Mouse (Mus musculus) kidney, postnatal 14 days (tissue): ENCODE results near the gene Arfgap3.
"Not testable (repeated sequence)": the region's sequence is repeated elsewhere in the genome, so short reads cannot be mapped to it uniquely, and the experiment has no call there.

Experiments used
- DNase-seq: peaks from one replicate; pipeline ENCODE4 v3.0.0; 2022; ENCODE audit warnings: mixed read lengths

Gene Arfgap3

DNA sequence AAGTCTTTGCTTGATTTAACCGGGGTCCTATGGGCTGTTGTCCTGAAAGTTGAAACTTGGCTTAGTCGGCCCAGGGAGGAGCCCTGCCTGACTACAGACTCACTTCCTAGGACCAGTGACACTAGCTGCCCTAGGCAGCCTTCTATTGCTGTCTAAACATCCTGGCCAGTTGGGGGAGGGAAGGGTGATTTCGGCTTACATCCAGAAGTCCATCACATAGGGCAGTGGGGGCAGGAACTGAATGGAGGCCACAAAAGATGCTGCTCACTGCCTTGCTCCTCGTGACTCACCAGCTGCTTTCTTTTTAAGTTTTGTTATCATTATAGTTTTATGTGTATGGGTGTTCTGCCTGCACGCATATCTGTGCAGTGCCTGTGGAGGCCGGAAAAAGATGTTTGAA is 56.9 kb downstream of the Arfgap3 start:
- peak; percentile 85 for DNase-seq

DNA sequence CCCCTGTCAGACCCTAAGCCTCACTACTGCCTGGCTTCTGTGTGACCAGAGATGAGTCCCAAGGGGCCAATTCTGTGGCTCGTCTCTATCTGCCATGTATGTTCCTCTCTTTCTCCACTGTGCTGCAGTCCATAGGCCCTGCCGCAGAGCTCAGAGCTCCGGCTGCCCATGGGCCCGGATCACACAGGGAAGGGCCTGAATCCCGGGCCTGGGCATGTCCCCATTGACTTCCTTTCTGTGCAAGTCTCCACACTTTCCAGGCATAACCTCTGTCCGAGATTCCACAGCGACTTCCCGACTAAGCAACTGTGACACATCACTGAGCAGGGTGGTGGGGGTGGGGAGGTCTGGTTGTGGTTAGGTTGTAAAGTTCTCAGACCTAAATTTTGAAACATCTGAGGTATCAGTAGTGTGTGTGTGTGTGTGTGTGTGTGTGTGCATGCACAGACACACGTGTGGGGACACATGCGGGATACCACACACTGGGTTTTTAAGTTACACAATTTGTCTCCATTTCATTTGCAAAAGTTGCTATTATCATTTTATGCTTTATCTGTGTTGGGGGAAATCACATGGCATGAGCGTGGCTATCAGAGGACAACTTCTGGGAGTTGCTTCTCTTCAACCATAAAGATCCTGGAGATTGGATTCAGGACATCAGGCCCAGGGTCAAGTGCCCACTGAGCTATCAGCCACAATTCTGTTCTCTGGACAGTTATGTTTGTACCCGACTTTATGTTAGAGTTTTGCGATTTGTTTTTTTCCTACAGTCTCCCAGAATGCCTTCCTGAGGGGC is 57.6 kb downstream of the Arfgap3 start:
- peak; percentile 73 for DNase-seq

DNA sequence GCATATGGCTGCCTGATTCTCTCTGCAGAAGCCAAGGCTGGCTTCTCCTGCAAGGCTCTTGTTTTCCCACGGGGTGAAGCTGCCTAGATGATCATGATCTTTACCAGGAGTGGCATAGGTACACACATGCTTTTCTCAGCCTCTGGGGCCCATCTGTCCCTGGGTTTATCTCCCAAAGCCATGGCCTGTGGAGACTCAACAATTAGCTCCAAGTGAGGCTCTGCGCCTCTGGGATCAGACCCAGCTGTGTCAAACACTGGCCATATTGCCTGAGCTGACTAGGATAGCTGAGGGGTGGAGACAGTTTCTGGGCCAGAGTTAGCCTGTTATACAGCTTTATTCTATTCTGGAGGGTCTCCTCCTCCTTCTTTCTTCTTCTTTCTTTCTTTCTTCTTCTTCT is 59.1 kb downstream of the Arfgap3 start:
- no peak for DNase-seq

DNA sequence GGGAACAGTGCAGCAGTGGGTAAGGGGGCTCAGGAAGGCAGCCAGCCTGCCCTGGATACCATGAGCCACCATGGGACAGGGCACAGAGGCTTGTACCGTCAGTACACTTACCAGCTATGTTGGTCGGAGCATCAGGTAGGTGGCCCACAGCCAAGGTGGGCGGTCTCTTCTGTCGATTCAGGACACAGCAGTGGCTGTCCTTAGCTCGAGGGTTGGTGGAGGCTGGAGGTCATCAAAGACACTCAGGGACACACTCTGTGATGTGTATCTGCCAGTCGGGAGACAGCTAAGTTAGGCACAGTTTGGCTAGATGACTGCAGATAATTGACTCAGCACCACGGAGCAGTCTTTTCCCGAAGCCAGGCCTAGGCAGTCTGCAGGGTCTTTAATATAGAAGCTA is 65.2 kb downstream of the Arfgap3 start:
- DNase-seq = no peak

DNA sequence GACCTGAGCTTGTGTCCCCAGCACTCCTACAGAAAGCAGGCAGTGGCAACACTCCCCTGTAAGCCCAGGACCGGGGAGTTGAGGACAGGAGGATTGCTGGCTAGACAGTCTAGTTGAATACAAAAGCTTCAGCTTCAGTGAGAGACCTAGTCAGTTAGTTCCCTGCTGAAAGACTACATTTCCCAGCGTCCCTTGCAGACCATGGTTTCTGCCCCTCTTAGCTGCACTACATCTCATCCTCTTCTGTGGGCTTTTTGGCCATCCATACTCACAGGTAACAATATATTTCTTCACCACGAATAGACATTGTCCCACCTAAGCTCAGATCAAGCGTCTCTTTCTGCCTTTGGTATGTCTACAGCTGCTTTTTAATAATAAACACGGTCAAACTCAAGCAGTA is 67.7 kb downstream of the Arfgap3 start:
- DNase-seq = no peak

DNA sequence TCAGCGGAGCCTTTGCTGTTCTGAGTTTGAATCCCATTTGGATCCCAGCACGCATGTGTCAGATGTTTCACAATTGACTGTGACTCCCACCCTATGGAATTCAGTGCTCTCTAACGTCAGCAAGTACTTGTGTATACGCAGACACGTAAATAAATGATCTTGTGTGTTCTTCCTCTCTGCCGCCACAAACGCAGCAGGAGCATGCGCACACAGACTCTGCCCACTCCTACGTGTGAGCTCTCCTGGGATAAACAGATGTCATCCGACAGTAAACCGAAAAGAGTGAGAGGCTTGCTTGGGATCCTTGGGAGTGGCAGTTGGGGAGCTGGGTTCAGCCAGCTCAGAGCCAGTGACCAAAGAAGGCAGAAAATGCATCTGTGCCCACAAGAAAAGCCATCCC is 68.7 kb downstream of the Arfgap3 start:
- DNase-seq = no peak

DNA sequence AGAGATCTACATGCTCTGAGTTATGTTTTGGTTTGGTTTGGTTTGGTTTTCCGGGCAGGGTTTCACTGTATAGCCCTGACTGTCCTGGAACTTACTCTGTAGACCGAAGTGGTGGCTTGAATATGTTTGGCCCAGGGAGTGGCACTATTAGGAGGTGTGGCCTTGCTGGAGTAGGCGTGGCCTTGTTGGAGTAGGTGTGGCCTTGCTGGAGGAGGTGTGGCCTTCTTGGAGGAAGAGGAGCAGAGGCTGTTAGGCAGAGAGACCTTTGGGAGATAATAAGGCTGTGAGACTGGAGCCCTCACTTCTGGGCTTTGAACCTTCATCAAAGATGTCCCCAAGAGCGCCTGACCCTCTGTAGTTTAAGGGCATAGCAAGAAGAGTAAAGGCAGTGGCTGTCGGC is 71.5 kb downstream of the Arfgap3 start:
- no peak for DNase-seq

DNA sequence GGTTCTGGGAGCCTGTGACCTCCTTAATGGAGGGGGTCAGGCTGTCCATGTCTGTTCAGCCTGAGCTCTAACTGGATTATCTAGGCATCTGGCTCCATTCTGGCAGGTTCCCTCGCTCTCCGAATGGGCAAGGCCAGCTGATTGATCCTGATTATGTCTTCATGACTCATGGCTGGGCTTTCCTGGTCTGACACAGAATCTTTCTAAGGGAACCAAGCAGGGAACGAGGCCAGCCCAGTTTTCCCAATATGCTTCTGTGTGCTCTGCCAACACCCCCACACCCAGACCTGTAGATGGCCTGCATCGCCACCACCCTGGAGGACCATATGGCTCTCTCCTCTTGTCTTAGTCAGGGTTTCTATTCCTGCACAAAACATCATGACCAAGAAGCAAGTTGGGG is 72.6 kb downstream of the Arfgap3 start:
- no peak for DNase-seq

DNA sequence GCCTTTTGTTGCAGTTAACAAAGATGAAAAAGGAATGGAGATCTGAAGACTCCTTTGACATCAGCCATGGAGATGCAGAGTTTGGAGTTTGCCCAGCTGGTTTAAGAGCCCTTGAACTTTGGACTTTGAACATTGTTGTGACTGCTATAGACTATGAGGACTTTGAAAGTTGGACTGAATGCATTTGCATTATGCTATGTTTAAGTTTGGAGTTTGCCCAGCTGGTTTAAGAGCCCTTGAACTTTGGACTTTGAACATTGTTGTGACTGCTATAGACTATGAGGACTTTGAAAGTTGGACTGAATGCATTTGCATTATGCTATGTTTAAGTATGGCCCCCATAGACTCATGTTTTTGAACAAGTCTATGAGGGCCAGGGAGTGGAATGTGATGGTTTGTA is 75.8 kb downstream of the Arfgap3 start:
- DNase-seq = not testable (repeated sequence)

DNA sequence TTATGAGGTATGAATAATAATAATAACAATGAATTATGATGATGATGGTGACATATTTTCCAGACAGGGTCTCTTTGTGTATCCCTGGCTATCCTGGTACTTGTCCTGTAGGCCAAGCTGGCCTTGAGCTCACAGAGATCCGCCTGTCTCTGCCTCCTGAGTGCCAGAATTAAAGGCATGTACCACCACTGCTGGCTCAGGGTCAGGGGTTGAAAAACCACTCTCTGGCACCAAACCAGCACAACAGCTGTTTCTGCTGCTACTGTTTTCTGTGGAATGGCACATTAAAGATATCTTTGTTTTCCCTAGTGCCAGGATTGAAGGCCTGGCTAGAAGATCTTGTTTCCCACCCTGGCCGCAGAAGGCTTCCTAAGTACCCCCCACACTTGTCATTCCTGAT is 77.0 kb downstream of the Arfgap3 start:
- no peak for DNase-seq

DNA sequence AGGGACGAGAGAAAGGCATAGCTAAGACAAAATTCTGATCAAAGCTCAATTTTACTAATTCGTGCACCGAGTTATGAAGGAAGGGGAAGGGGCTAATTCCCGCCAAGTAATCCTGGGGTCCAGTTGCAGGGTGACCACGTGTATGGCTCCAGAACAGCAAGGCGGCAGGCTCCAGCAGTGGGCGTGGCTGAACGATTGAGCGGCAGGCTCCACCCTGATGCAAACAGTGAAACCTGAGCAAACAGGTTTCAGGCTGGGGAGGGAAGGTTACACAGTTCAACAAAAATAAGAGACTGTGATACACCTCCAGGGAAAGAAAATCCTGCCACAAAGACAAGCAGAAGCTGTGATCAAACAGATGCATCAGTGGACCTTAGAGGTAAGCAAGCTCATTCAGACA is 78.8 kb downstream of the Arfgap3 start:
- DNase-seq = not testable (repeated sequence)

DNA sequence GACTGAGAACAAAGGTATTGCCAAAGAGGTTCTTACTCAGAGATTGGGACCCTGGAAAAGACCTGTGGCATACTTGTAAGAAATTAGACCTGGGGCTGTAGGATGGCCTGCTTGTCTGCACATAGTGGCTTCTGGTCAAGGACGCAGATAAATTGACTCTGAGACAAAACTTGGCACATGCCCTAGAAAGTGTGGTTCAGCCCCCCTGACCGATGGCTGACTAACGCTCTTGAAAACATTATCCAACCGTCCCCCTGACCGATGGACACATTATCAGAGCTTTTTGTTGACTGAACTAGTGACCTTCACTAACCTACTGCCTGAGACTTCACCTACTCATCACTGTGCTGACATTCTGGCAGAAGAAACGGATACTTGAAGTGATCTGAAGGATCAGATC is 80.1 kb downstream of the Arfgap3 start:
- not testable (repeated sequence) for DNase-seq

DNA sequence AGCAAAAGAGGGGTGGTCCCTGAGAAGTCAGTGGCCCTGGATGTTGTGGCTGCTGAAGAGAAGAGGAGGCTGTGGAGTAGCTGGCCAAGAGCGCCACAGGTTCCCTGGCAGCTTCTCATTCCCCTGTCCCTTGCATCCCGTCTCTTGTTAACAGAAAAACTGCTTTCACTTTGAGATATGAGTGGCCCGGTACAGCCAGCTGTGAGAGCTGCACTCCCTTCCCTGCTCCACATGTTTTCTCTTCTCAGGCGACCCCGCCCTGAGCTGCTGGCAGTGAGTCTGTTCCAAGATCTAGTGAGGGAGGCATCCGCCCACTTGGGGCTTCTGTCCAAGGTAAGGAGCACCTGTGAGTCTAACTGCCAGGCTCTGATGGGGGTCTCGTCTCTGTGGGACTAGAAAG is 81.6 kb downstream of the Arfgap3 start:
- not testable (repeated sequence) for DNase-seq

DNA sequence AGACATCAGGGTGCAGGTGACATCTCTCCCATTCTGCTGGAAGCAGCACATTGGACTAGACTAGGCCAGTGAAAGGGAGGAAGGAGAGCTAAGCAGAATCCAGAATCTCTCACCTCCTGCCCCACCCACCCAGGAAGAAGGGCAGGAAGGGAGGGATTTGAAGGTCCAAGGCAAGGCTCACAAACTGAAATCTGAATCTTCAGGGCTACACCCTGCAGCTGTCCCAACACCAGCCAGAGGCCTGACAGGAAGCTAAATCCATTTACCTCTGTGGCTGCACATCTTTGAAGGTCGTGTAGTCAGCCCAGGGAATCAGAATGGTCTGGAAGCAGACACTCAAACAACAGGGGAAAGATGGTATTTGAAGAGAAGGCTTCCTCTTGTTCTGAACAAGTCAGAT is 84.8 kb downstream of the Arfgap3 start:
- no peak for DNase-seq

DNA sequence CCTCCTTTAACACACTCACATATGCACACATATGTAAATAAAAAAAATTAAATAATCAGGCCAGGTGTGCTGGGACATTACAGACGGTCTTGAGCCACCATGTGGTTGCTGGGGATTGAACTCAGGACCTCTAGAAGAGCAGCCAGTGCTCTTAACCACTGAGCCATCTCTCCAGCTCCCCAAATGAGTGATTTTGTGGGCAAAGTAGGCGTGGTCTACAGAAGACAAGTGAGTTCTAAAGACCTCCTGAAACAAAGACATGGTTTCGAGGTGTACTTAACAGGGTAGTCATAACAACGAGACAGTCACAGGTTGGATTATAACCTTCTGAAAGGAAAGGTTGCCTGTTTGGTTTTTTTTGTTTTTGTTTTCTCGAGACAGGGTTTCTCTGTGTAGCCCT is 86.6 kb downstream of the Arfgap3 start:
- DNase-seq = no peak

DNA sequence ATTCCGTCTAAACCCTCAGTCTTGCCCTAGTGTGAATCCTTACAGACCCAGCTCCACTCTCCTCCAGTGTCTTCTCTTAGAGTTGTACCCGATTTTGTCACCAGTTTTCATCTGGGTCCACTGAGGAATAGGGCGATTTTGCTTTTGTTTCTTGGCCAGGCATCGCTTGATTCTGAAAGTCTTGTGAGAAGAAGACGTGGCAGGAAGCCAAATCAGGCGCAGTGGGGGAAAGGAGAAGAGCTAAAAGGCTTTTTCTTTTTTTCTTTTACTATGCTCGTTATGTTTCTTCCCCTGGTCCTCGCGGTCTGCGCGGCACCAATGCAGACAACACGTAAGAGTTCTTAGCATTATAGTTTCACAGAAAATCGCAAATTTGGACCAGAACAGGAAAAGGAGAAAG is 92.1 kb downstream of the Arfgap3 start:
- no peak for DNase-seq

DNA sequence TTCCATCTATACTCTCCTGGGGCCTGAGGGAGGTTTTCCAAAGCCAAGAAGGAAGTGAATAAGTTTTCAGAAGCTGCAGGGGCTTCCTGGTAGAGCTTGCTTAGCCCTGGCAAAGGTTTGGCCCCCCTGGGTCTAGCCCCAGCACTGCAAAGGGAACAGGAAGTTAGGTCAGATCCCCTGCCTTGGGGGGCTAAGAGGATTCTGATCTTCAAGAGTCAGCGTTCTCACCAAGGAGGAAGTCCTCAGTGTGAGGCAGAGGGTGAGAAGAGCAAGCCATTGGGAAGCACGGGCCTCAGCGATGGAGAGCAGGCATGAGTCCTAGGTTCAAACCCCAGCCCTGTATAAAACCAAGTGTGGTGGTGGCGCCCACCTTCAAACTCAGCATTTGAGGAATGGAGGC is 93.6 kb downstream of the Arfgap3 start:
- DNase-seq = no peak

DNA sequence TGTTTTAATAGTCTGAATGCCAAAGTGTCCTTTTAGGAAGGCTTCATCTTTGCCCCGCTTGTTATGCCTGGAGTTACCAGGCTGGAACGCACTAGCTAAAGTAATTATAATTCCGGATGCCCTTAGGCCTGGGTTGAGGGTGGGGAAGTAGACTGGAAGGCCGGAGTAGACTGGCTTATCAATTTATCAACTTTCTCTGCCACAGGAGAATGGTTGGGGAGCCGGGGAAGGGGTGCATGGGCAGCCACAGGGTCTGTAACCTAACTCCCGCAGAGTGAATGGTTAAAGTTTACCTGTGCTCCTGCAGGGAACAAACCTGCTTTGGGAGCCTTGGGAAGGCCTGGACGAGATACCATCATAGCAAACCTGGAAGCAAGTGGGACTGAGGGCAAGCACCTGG is 94.1 kb downstream of the Arfgap3 start:
- peak; percentile 31 for DNase-seq

DNA sequence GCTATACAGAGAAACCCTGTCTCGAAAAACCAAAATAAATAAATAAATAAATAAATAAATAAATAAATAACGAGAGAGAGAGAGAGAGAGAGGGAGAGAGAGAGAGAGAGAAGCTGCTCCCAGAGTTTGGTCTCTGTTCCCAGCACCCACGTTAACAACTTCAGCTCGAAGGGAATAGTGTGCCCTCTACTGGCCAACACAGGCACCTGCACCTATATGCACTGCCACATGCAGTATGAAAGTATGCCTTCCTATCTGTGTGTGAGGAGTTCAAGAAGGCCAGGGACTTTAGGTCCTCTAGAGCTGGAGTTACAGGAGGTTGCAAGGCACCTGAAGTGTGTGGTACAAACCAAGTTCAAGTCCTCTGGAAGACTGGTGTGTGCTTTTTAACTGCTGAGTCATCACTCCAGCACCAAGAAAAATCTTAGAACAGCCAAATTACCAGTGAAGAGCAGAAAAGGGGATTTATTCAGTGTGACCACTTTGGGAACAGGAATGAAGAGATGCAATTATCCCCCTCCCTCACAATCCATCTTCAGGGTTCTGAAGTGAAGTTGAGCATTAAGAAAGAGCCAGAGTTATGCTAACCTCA is 94.8 kb downstream of the Arfgap3 start:
- DNase-seq = no peak

DNA sequence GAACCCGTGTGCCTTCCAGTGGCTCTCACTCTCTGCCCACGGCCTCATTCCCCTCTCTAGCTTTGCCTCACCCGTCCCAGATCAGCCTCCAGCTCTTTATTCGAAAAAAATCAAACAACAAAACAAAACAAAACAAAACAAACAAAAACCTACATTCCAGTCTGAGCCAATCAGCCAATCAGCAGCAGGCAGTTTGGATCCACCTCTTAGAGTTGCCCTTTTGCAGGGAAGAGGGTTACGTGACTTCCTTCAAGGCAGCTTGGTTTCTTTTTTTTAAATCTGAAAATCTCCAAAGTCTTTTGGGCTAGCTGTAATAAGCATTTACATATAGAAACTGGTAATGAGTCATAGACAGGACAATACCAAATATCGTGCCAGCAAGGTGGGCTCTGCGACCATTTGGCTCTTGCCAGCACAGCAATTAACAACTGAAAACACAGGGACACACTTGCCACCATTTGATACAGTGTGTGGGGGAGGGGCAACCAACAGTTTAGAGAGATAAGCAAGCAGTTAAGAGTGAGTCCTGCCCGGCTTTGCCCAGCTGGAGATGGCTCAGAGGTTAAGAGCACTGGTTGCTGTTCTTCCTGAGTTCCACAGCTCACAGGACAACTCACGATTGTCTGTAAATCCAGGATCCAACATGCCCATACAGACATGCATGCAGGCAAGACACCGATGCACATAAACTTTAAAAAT is 95.5 kb downstream of the Arfgap3 start:
- DNase-seq = no peak

DNA sequence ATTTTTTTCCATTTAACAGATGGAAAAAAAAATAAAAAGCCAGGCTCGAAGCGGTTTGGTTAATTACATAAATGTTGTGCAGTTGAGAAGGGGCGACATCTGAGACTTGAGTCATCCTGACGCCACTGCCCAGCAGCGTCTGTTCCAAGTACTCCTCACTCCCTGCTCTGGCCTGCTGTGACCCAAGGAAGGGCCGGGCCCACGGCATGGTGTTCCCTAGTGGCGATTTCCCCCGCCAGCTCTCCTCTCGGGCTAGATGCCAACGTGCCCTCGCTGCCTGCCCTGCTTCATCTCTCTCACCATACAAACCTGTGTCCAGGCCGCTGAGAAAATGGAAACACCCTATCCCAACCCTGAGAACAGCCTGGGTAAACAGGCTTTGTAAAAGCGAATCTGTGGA is 98.0 kb downstream of the Arfgap3 start:
- peak; percentile 51 for DNase-seq

DNA sequence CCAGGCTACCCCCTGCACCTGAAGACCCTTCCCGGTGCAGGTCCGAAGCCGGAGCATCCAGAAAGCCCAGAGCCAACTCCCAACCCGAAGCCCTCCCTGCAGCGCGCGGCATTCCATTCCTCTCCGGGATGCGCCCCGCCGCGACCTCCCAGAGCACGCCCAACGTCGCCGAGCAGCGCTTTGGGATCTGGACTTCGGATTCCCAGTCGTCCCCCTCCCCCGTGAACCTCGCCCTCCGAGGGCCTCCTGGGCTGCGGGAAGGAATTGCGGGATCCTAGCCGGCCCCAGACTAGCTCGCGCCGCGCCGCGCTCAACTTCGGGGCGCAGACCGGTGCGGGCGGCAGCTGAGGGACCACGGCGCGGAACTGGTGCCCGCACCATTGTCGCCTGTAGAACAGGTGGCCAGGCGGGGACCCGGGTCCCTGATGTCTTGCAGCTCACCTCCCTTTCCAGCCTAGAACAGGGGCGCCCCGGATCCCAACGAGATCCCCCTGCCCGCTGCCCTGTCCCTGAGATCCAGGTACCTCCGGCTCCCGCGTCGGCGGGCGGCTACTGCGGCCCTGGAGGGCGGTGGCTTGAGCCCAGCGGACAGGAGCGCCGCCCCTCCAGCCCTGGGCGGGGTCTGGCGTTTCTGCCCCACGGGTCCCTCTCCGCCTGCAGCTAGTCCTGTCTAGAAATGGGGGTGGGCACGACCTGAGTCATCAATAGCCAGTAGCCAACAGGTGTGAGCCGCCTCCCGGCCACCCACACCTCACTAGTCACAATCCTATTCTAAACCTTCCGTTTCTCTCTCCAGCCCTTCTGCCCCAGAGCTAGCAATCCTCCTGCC is 98.7 kb downstream of the Arfgap3 start, which contains the start of gene A4galt:
Gene A4galt, minus strand, starts transcription at position 599 of the 829 bp plus-strand sequence.
- peak; percentile 75 for DNase-seq

DNA sequence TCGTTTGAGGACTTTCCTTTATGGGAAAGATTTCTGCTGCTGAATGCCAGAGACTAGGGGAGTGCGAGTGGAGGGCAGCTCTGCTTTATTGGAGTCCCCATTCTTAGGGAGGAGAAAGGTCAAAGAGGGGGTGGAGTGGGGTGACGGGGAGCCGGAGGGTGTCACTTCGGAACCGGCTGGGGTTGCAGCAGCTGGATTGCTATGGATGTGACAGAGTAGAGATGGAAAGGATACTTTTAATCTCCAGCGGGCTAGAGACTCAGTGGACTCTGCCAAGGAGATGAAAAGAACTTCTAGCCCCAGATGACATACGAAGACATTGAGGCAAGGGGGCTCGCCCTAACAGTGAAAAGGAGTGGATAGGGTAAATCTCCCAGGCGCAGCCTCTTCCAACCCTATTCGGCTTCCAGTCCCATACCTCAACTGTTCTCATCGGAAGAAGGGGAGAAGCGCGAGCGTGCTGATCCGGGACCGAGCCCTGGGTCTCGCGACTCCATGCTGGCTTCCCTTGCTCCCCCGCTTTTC is 99.3 kb downstream of the Arfgap3 start:
- peak; percentile 21 for DNase-seq
